Mouse (Mus musculus): ENCODE measurements around the gene Gm49510.

- TF ChIP-seq CTCF (IDR thresholded peaks at IDR 0.05; ENCODE audit: extremely low read depth, insufficient read depth, insufficient read length, insufficient replicate concordance) = no peak
- no peak for TF ChIP-seq POLR2A (IDR thresholded peaks at IDR 0.05; ENCODE audit: low read depth, low read length)
Measured at GRCm38 (mm10) chr15:78925129-78925528, 25.7 kb downstream of the Gm49510 start.

Data from spleen, adult 2 months (tissue).